Mouse (Mus musculus) kidney, postnatal 36 days (tissue): Measurements from ENCODE around the gene Gkn3.

ENCODE experiments used
- DNase-seq, 2 experiments: peaks; one replicate each; pipeline ENCODE4 v3.0.0; 2021 to 2022; ENCODE audit warnings: mixed read lengths in 2 of 2

Gene Gkn3

DNA sequence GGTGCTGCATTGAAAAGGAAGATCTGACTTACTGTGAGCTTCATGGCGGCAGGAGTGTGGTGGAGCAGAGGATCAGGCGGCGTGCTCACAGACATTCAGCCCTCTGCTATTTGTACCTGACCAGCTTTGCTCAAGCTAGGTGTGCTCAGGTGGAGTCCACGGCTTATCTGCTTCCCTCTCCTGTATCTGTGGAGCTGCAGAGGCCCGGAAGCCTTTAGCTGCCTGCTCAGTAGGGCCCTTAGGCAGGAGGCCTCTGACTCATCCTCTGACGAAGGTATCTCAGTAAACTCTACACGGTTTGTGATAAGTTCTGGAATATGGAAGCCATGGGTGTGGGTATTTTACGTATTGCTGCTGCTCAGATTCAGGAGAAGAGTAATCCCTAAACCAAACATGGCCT, 37.9 kb downstream of the Gkn3 start, which contains the start of gene Gkn1:
Gene Gkn1 (minus strand): TSS at position 114 of the 400 bp plus-strand sequence.
- DNase-seq = no peak

- DNase-seq = no peak
Observed at GRCm38 (mm10) chr6:87335935-87336295, 52.8 kb downstream of the Gkn3 start.

GRCm38 (mm10) chr6:87335091-87335934, 53.4 kb downstream of the Gkn3 start, which contains the start of gene Antxr1:
Antxr1 (minus strand) TSS chr6:87335821.
- peak; percentile 31 to 67 for DNase-seq

- DNase-seq = no peak
Observed at GRCm38 (mm10) chr6:87334361-87335090, 54.2 kb downstream of the Gkn3 start.
